Mouse (Mus musculus): ENCODE measurements around the gene Scyl3. TPM values are rescaled to one million over a fixed set of nuclear protein-coding genes. Genes with fewer than 3 reads are reported as not detected.

Gene Scyl3
- total and polyA plus RNA-seq, 3 experiments = 10.7 to 61.2 (median 43.2) TPM

GRCm38 (mm10) chr1:163934591-163934990 lies 5.7 kb downstream of the Scyl3 start:
- ATAC-seq (ENCODE audit: extremely low read depth, insufficient number of reproducible peaks, low FRiP score, poor library complexity, severe bottlenecking) (no peak), DNase-seq (ENCODE audit: low spot score) (no peak)
- peaks cover 74% of the 10 kb centered on the region for H3K36me3 ChIP-seq (replicated peaks)
- no peak for TF ChIP-seq CTCF (IDR thresholded peaks at IDR 0.05; ENCODE audit: low read depth, low read length)
- no peak for TF ChIP-seq POLR2AphosphoS5 (IDR thresholded peaks at IDR 0.05; ENCODE audit: insufficient replicate concordance, low read depth, low read length)
- no peak for TF ChIP-seq GATA1 (IDR thresholded peaks at IDR 0.05; ENCODE audit: borderline replicate concordance, low read length)
- TF ChIP-seq GATA2 (IDR thresholded peaks at IDR 0.05; ENCODE audit: borderline replicate concordance, low read depth, low read length) = no peak
- no peak for TF ChIP-seq TAL1 (conservative IDR thresholded peaks at IDR 0.05; ENCODE audit: low read depth, low read length)
- H3K27me3 ChIP-seq (ENCODE audit: insufficient read depth, low read length) = no peaks in the 10 kb centered on the region
- H3K9me3 ChIP-seq (replicated peaks) = no peaks in the 10 kb centered on the region
- no peak overlapping the region for H3K4me3 ChIP-seq (ENCODE audit: low read depth, low read length)
- peaks cover 44% of the 10 kb centered on the region for H3K4me1 ChIP-seq (ENCODE audit: insufficient read depth, low read depth, low read length)

- Histone ChIP-seq H3K4me1 (ENCODE audit: insufficient read depth, low read depth, low read length) (peaks cover 10% of the 10 kb centered on the region; the same call in 1 of the 2 replicates), H3K9me3 (replicated peaks) (no peaks in the 10 kb centered on the region), H3K4me3 (ENCODE audit: low read depth, low read length) (no peak overlapping the region), H3K36me3 (replicated peaks) (peaks cover 94% of the 10 kb centered on the region), H3K27me3 (ENCODE audit: insufficient read depth, low read length) (no peaks in the 10 kb centered on the region)
- no peak for DNase-seq (ENCODE audit: low spot score)
- ATAC-seq (ENCODE audit: extremely low read depth, insufficient number of reproducible peaks, low FRiP score, poor library complexity, severe bottlenecking) = no peak
- TF ChIP-seq GATA2 (IDR thresholded peaks at IDR 0.05; ENCODE audit: borderline replicate concordance, low read depth, low read length) (no peak), CTCF (IDR thresholded peaks at IDR 0.05; ENCODE audit: low read depth, low read length) (no peak), TAL1 (conservative IDR thresholded peaks at IDR 0.05; ENCODE audit: low read depth, low read length) (no peak), GATA1 (IDR thresholded peaks at IDR 0.05; ENCODE audit: borderline replicate concordance, low read length) (no peak), POLR2AphosphoS5 (IDR thresholded peaks at IDR 0.05; ENCODE audit: insufficient replicate concordance, low read depth, low read length) (no peak)
Observed at GRCm38 (mm10) chr1:163942056-163942455, 13.2 kb downstream of the Scyl3 start.

DNA sequence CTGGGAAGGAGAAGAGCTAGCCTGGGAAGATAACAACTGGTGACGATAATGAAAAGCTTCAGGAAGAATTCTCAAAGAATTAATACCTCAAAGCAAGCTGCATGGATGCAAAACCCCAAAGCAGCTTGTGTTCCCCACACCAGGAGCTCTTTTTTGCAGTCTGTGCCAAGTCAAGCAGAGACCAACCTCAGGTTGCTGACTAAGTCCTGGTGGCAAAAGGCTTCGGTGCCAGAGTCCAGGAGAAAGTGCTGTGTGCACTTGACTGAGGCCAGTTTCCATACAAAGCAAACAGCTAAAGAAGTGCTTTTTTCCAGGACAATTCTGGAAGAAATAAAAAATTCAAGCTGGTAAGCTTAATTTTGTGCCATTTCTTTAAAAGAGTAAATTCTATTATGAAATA lies 24.5 kb downstream of the Scyl3 start:
- Histone ChIP-seq H3K4me3 (ENCODE audit: low read depth, low read length) (no peak overlapping the region), H3K36me3 (replicated peaks) (peaks cover 94% of the 10 kb centered on the region), H3K9me3 (replicated peaks) (no peaks in the 10 kb centered on the region), H3K27me3 (ENCODE audit: insufficient read depth, low read length) (no peaks in the 10 kb centered on the region), H3K4me1 (ENCODE audit: insufficient read depth, low read depth, low read length) (no peaks in the 10 kb centered on the region; the same call in 1 of the 2 replicates)
- DNase-seq (ENCODE audit: low spot score) (no peak), ATAC-seq (ENCODE audit: extremely low read depth, insufficient number of reproducible peaks, low FRiP score, poor library complexity, severe bottlenecking) (no peak)
- TF ChIP-seq GATA1 (IDR thresholded peaks at IDR 0.05; ENCODE audit: borderline replicate concordance, low read length) (no peak), CTCF (IDR thresholded peaks at IDR 0.05; ENCODE audit: low read depth, low read length) (no peak), TAL1 (conservative IDR thresholded peaks at IDR 0.05; ENCODE audit: low read depth, low read length) (no peak), GATA2 (IDR thresholded peaks at IDR 0.05; ENCODE audit: borderline replicate concordance, low read depth, low read length) (no peak), POLR2AphosphoS5 (IDR thresholded peaks at IDR 0.05; ENCODE audit: insufficient replicate concordance, low read depth, low read length) (no peak)

- Histone ChIP-seq H3K4me3 (ENCODE audit: low read depth, low read length) (no peak overlapping the region), H3K4me1 (ENCODE audit: insufficient read depth, low read depth, low read length) (no peaks in the 10 kb centered on the region), H3K27me3 (ENCODE audit: insufficient read depth, low read length) (no peaks in the 10 kb centered on the region), H3K36me3 (replicated peaks) (peaks cover 79% of the 10 kb centered on the region), H3K9me3 (replicated peaks) (no peaks in the 10 kb centered on the region)
- ATAC-seq (ENCODE audit: extremely low read depth, insufficient number of reproducible peaks, low FRiP score, poor library complexity, severe bottlenecking) (no peak), DNase-seq (ENCODE audit: low spot score) (no peak)
- TF ChIP-seq TAL1 (conservative IDR thresholded peaks at IDR 0.05; ENCODE audit: low read depth, low read length) = no peak
- no peak for TF ChIP-seq GATA1 (IDR thresholded peaks at IDR 0.05; ENCODE audit: borderline replicate concordance, low read length)
- no peak for TF ChIP-seq POLR2AphosphoS5 (IDR thresholded peaks at IDR 0.05; ENCODE audit: insufficient replicate concordance, low read depth, low read length)
- no peak for TF ChIP-seq GATA2 (IDR thresholded peaks at IDR 0.05; ENCODE audit: borderline replicate concordance, low read depth, low read length)
- TF ChIP-seq CTCF (IDR thresholded peaks at IDR 0.05; ENCODE audit: low read depth, low read length) = no peak
Observed at GRCm38 (mm10) chr1:163958036-163958435, 29.1 kb downstream of the Scyl3 start.

DNA sequence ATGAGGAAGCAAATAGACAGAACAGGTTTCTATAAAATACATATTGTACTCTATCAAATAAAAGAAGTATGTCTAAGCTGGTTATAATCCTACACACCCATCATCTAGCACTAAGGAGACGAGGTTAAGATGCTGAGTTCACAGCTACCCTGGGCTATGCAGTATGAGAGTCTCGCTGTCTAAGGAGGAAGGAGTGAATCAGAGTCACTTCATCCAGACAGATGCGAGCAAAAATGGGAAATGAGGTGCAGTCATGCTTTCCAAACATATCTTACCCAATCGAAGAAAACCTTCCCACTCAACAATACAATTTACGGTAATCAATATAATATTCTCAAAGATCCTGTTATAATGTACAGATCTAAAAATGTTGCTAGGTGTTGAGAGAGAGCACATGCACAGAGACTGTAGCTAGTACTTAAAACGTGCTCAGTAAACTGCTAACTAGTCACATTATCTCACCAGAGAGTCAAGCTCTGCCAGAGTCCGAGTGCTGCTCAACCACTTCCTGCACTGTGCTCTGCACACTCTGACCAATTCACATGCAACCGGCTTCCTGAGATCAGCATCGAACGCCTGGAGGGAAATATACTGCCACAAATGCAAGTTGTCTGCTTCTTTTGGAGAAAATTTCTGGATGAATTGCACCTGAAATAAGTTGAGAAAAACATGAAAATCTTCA lies 35.2 kb downstream of the Scyl3 start:
- ATAC-seq (ENCODE audit: extremely low read depth, insufficient number of reproducible peaks, low FRiP score, poor library complexity, severe bottlenecking) (no peak), DNase-seq (ENCODE audit: low spot score) (no peak)
- Histone ChIP-seq H3K4me1 (ENCODE audit: insufficient read depth, low read depth, low read length) (no peaks in the 10 kb centered on the region), H3K9me3 (replicated peaks) (no peaks in the 10 kb centered on the region), H3K4me3 (ENCODE audit: low read depth, low read length) (no peak overlapping the region), H3K36me3 (replicated peaks) (peaks cover 52% of the 10 kb centered on the region), H3K27me3 (ENCODE audit: insufficient read depth, low read length) (no peaks in the 10 kb centered on the region)
- TF ChIP-seq GATA1 (IDR thresholded peaks at IDR 0.05; ENCODE audit: borderline replicate concordance, low read length) = no peak
- no peak for TF ChIP-seq TAL1 (conservative IDR thresholded peaks at IDR 0.05; ENCODE audit: low read depth, low read length)
- no peak for TF ChIP-seq GATA2 (IDR thresholded peaks at IDR 0.05; ENCODE audit: borderline replicate concordance, low read depth, low read length)
- TF ChIP-seq CTCF (IDR thresholded peaks at IDR 0.05; ENCODE audit: low read depth, low read length) = no peak
- TF ChIP-seq POLR2AphosphoS5 (IDR thresholded peaks at IDR 0.05; ENCODE audit: insufficient replicate concordance, low read depth, low read length) = no peak

GRCm38 (mm10) chr1:163974471-163974870 lies 45.6 kb downstream of the Scyl3 start:
- no peaks in the 10 kb centered on the region for H3K9me3 ChIP-seq (replicated peaks)
- 0 out of 2 replicates have a peak, but pooled peaks cover 3% of the 10 kb centered on the region for H3K4me1 ChIP-seq (ENCODE audit: insufficient read depth, low read depth, low read length)
- H3K4me3 ChIP-seq (ENCODE audit: low read depth, low read length) = no peak overlapping the region
- ATAC-seq (ENCODE audit: extremely low read depth, insufficient number of reproducible peaks, low FRiP score, poor library complexity, severe bottlenecking) (no peak), DNase-seq (ENCODE audit: low spot score) (no peak)
- no peak for TF ChIP-seq CTCF (IDR thresholded peaks at IDR 0.05; ENCODE audit: low read depth, low read length)
- no peak for TF ChIP-seq GATA2 (IDR thresholded peaks at IDR 0.05; ENCODE audit: borderline replicate concordance, low read depth, low read length)
- TF ChIP-seq TAL1 (conservative IDR thresholded peaks at IDR 0.05; ENCODE audit: low read depth, low read length) = no peak
- no peak for TF ChIP-seq GATA1 (IDR thresholded peaks at IDR 0.05; ENCODE audit: borderline replicate concordance, low read length)
- TF ChIP-seq POLR2AphosphoS5 (IDR thresholded peaks at IDR 0.05; ENCODE audit: insufficient replicate concordance, low read depth, low read length) = no peak
- H3K36me3 ChIP-seq (replicated peaks) = peaks cover 48% of the 10 kb centered on the region
- no peaks in the 10 kb centered on the region for H3K27me3 ChIP-seq (ENCODE audit: insufficient read depth, low read length)

Data from G1E (cell line).